Mouse (Mus musculus): ENCODE measurements at regions not wholly inside any gene's neighbourhood (a gene's known extent, or its start where the extent isn't known, plus 50 kb on each side); places are given as distances from the start of the nearest gene placed in this dataset.

DNA sequence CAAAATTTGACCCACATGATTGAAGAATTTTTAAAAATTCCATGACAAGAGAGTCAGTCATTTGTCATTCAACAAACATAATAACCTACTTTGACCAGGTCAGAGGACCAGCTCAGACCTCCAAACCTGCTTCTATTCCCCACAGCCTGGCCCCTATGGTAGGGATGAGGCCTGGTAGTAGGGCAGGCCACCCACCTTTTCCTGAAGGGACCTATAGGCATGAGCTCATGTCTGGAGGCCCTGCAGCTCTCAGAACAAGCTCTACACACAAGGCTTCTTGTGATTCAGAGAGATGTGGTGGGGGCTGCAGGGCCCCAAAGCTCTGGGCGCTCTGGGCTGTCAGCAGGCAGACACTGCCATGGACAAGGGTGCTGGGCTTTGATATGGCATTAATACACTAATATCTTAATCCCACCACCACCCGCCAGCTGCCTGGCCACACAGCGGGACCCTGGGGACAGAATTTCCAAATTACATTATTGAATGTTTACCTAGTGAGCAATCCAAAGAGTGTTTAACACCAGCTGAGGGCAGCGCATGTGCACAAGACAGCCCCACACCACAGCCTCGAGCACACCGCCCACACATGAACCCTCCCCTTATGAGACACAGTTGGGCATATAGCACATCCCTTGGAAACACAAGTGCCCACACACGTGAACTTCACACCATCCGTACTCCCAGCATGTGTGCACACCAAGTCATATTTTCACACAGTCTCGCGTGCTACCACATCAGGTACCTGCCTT, 88.1 kb upstream of the Gm12830 start:
- H3K9me3 ChIP-seq (replicated peaks; ENCODE audit: insufficient read depth, low read length) = no peaks in the 10 kb centered on the region
- H3K4me1 ChIP-seq (ENCODE audit: control insufficient read depth in 1 of 2, insufficient read depth in 2 of 2, low read length in 2 of 2) = no peaks in the 10 kb centered on the region
- H3K9ac ChIP-seq (ENCODE audit: control insufficient read depth, low read depth, low read length, poor library complexity, severe bottlenecking) = no peak overlapping the region
- no peak overlapping the region for H3K4me3 ChIP-seq (ENCODE audit: control insufficient read depth in 1 of 2, insufficient read depth in 1 of 2, low read depth in 2 of 2, low read length in 2 of 2)
- H3K36me3 ChIP-seq (ENCODE audit: control insufficient read depth in 1 of 2, insufficient read depth in 2 of 2, low read length in 2 of 2) = no peaks in the 10 kb centered on the region
- no peak overlapping the region for H3K27ac ChIP-seq (ENCODE audit: control insufficient read depth, low read depth, low read length)
- H3K27me3 ChIP-seq (ENCODE audit: control insufficient read depth in 1 of 2, insufficient read depth in 2 of 2, low read length in 2 of 2) = no peaks in the 10 kb centered on the region
- H3K79me2 ChIP-seq (ENCODE audit: control insufficient read depth, insufficient read depth, low read length, poor library complexity) = no peaks in the 10 kb centered on the region
- no peak for DNase-seq (ENCODE audit: low read depth, low spot score)
- TF ChIP-seq ZKSCAN1 (IDR thresholded peaks at IDR 0.05; ENCODE audit: low read depth, low read length) (no peak), GATA1 (IDR thresholded peaks at IDR 0.05; ENCODE audit: low read depth, low read length) (no peak), TAL1 (IDR thresholded peaks at IDR 0.05; ENCODE audit: low read length) (no peak)

DNA sequence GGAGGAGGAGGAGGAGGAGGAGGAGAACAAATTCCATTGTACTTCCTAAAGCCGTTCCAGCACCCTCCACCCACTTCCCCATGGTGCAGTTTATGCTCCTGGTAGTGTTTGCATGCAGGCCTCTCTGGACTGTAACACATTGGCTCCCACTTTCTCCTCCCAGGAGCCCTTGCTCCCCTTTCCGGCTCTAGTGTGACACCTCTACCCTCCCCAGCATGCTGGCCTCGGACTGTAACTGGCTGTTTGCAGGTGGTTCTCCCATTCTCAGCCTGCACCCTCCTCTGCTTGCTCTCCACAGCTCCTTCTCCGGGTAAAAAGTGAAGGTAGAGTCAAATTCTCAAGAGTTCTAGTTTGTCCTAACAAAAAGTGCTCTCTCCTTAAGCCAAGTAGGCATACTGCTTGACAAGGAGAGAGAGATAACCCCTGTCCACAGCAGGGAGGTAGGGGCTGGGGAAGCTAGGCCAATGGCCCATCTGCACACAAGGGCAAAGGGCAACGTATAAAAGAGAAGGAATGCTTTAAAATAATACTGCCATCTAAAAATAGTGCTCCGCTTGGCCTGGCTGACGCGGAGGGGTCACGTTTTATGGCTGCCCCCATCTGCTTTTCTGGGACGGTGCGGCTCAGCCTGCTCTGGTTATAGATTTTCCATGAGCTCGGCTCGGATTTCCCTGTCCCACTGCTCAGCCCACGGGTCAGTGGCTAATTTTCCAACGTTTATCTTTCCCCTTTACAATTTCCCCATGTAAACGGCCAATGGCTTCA, 82.4 kb upstream of the Gm12830 start:
- no peak for DNase-seq (ENCODE audit: low read depth, low spot score)
- H3K36me3 ChIP-seq (ENCODE audit: control insufficient read depth in 1 of 2, insufficient read depth in 2 of 2, low read length in 2 of 2) = no peaks in the 10 kb centered on the region
- no peak overlapping the region for H3K27ac ChIP-seq (ENCODE audit: control insufficient read depth, low read depth, low read length)
- no peak overlapping the region for H3K4me3 ChIP-seq (ENCODE audit: control insufficient read depth in 1 of 2, insufficient read depth in 1 of 2, low read depth in 2 of 2, low read length in 2 of 2)
- H3K9ac ChIP-seq (ENCODE audit: control insufficient read depth, low read depth, low read length, poor library complexity, severe bottlenecking) = no peak overlapping the region
- no peaks in the 10 kb centered on the region for H3K79me2 ChIP-seq (ENCODE audit: control insufficient read depth, insufficient read depth, low read length, poor library complexity)
- TF ChIP-seq CHD1 (IDR thresholded peaks at IDR 0.05; ENCODE audit: low read depth, low read length) = no peak
- TF ChIP-seq CHD2 (IDR thresholded peaks at IDR 0.05; ENCODE audit: low read length) = no peak
- TF ChIP-seq E2F4 (IDR thresholded peaks at IDR 0.05; ENCODE audit: borderline replicate concordance, low read depth, low read length) = no peak
- TF ChIP-seq UBTF (IDR thresholded peaks at IDR 0.05; ENCODE audit: borderline replicate concordance, insufficient read depth, low read depth, low read length) = no peak
- TF ChIP-seq ZMIZ1 (IDR thresholded peaks at IDR 0.05; ENCODE audit: low read depth, low read length) = no peak
- TF ChIP-seq ZC3H11A (IDR thresholded peaks at IDR 0.05; ENCODE audit: low read depth, low read length) = no peak
- TF ChIP-seq MXI1 (IDR thresholded peaks at IDR 0.05; ENCODE audit: low read depth, low read length) = no peak
- TF ChIP-seq TBP (IDR thresholded peaks at IDR 0.05; ENCODE audit: low read depth, low read length) = no peak
- no peak for TF ChIP-seq NRF1 (IDR thresholded peaks at IDR 0.05; ENCODE audit: insufficient read depth, low read depth, low read length, poor library complexity, severe bottlenecking)
- no peaks in the 10 kb centered on the region for H3K9me3 ChIP-seq (replicated peaks; ENCODE audit: insufficient read depth, low read length)
- H3K4me1 ChIP-seq (ENCODE audit: control insufficient read depth in 1 of 2, insufficient read depth in 2 of 2, low read length in 2 of 2) = no peaks in the 10 kb centered on the region
- no peaks in the 10 kb centered on the region for H3K27me3 ChIP-seq (ENCODE audit: control insufficient read depth in 1 of 2, insufficient read depth in 2 of 2, low read length in 2 of 2)

DNA sequence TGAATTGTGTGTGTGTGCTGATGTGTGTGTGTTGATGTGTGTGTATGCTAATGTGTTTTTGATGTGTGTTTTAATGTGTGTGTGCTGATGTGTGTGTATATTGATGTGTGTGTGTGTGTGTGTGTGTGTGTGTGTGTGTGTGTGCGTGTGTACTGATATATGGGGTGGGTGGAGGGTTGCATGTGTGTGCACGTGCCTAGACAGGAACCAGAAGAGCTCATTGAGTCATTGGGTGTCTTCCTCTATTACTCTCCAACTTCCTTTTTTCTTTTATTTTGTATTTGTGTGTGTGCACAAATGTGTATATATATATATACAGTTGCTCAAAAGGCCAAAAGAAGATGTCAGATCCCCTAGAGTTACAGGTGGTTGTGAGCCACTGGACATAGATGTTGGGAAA, 73.4 kb upstream of the Gm12830 start:
- Histone ChIP-seq H3K9ac (ENCODE audit: control insufficient read depth, low read depth, low read length, poor library complexity, severe bottlenecking) (no peak overlapping the region), H3K4me1 (ENCODE audit: control insufficient read depth in 1 of 2, insufficient read depth in 2 of 2, low read length in 2 of 2) (no peaks in the 10 kb centered on the region), H3K9me3 (replicated peaks; ENCODE audit: insufficient read depth, low read length) (no peaks in the 10 kb centered on the region), H3K27me3 (ENCODE audit: control insufficient read depth in 1 of 2, insufficient read depth in 2 of 2, low read length in 2 of 2) (no peaks in the 10 kb centered on the region), H3K36me3 (ENCODE audit: control insufficient read depth in 1 of 2, insufficient read depth in 2 of 2, low read length in 2 of 2) (no peaks in the 10 kb centered on the region), H3K79me2 (ENCODE audit: control insufficient read depth, insufficient read depth, low read length, poor library complexity) (no peaks in the 10 kb centered on the region), H3K27ac (ENCODE audit: control insufficient read depth, low read depth, low read length) (no peak overlapping the region), H3K4me3 (ENCODE audit: control insufficient read depth in 1 of 2, insufficient read depth in 1 of 2, low read depth in 2 of 2, low read length in 2 of 2) (no peak overlapping the region)
- no peak for DNase-seq (ENCODE audit: low read depth, low spot score)
- TF ChIP-seq UBTF (IDR thresholded peaks at IDR 0.05; ENCODE audit: borderline replicate concordance, insufficient read depth, low read depth, low read length) (no peak), E2F4 (IDR thresholded peaks at IDR 0.05; ENCODE audit: borderline replicate concordance, low read depth, low read length) (no peak), SMC3 (IDR thresholded peaks at IDR 0.05; ENCODE audit: low read depth, low read length) (no peak), ZKSCAN1 (IDR thresholded peaks at IDR 0.05; ENCODE audit: low read depth, low read length) (no peak), MAX (IDR thresholded peaks at IDR 0.05; ENCODE audit: low read length) (no peak), GATA1 (IDR thresholded peaks at IDR 0.05; ENCODE audit: low read depth, low read length) (no peak), BHLHE40 (IDR thresholded peaks at IDR 0.05; ENCODE audit: borderline replicate concordance, low read depth, low read length) (no peak; the same call in 1 of the 2 replicates), RAD21 (IDR thresholded peaks at IDR 0.05; ENCODE audit: low read depth, low read length) (no peak), CHD1 (IDR thresholded peaks at IDR 0.05; ENCODE audit: low read depth, low read length) (no peak), MYC (IDR thresholded peaks at IDR 0.05; ENCODE audit: low read depth, low read length) (no peak), POLR2AphosphoS2 (IDR thresholded peaks at IDR 0.05; ENCODE audit: low read length) (no peak), HCFC1 (IDR thresholded peaks at IDR 0.05; ENCODE audit: low read depth, low read length) (no peak), NRF1 (IDR thresholded peaks at IDR 0.05; ENCODE audit: insufficient read depth, low read depth, low read length, poor library complexity, severe bottlenecking) (no peak), NELFE (IDR thresholded peaks at IDR 0.05; ENCODE audit: low read depth, low read length) (no peak), RCOR1 (IDR thresholded peaks at IDR 0.05; ENCODE audit: low read depth, low read length) (no peak), KAT2A (conservative IDR thresholded peaks at IDR 0.05; ENCODE audit: low read depth, low read length) (no peak)

Measured in MEL (cell line).